In the genomic region with DNA sequence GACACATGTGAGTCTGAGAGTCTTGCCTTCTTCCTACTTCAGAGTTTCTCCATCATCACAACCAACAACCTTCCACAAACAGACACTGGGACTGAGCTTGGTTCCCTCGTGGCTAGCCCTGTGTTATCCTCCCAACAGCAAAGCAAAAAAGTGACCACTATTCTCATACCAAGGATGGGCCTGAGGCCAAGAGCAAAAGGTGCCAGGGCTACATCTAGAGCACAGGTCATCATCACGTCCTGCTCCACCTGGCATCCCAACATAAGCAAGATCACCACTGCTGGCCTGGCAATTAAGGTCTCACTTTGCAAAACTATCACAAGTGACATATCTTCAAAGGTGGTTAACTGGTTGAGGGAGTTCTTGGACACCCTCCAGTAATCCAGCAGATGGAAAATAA, we compare ENCODE assay signal across 14 mouse cellular contexts. TPM values are rescaled to one million over a fixed set of nuclear protein-coding genes. Genes with fewer than 3 reads are reported as not detected.
"Had no signal": no experiment of that assay in that cellular context is flagged by ENCODE, and none has a peak within 500 bp of the region (broad histone marks: within the 10 kb centered on the region; RNA-seq: fewer than 3 reads in every experiment).

No protein-coding gene starts in this region.

- H3K4me2 ChIP-seq: liver, embryonic 13.5 days; midbrain, embryonic 11.5 days; midbrain, embryonic 15.5 days; neural tube, embryonic 13.5 days had no signal

- H3K4me3 ChIP-seq: liver, embryonic 13.5 days; midbrain, embryonic 15.5 days; myocyte; neural tube, embryonic 13.5 days had no signal

- H3K36me3 ChIP-seq: liver, embryonic 13.5 days; midbrain, embryonic 15.5 days; neural tube, embryonic 13.5 days had no signal

- H3K9ac ChIP-seq: liver, embryonic 13.5 days; midbrain, embryonic 15.5 days; neural tube, embryonic 13.5 days had no signal

- H3K27me3 ChIP-seq: liver, embryonic 13.5 days; midbrain, embryonic 15.5 days; neural tube, embryonic 13.5 days had no signal

- H3K4me1 ChIP-seq: liver, embryonic 13.5 days; midbrain, embryonic 15.5 days; neural tube, embryonic 13.5 days had no signal

- H3K27ac ChIP-seq: liver, embryonic 13.5 days; midbrain, embryonic 15.5 days; neural tube, embryonic 13.5 days; stomach, postnatal 0 days had no signal

- DNase-seq: kidney, adult 9 months; kidney, postnatal 14 days; kidney, postnatal 4 days; liver, embryonic 13.5 days; lung, adult 2 months; thymus, adult 2 months; thymus, postnatal 14 days; thymus, postnatal 4 days had no signal

- H3K9me3 ChIP-seq: liver, embryonic 13.5 days; midbrain, embryonic 15.5 days; neural tube, embryonic 13.5 days had no signal

RNA-seq across cellular contexts. Expression of a gene that starts 8.0 kb away (rescaled TPM):
- polyA plus RNA-seq: liver, adult 2 months had no signal
